Mouse (Mus musculus): ENCODE data around the gene Fam53b. TPM values are rescaled to one million over a fixed set of nuclear protein-coding genes. Genes with fewer than 3 reads are reported as not detected.

The Fam53b gene
- polyA plus RNA-seq, 1 experiment from 2014 or later: 39.6 TPM

GRCm38 (mm10) chr7:132760589-132761180, 53.0 kb downstream of the Fam53b start:
- H3K4me1 ChIP-seq: peaks cover 6% of the 10 kb centered on the region; the same call in 1 of the 2 replicates
- 92% methylated on average over 6 of the region's 6 CpGs for WGBS
- H3K36me3 ChIP-seq: peaks cover 40% of the 10 kb centered on the region
- no peaks in the 10 kb centered on the region for H3K27me3 ChIP-seq
- ATAC-seq (ENCODE audit: low FRiP score, low read depth): no peak
- H3K9ac ChIP-seq (replicated peaks): no peak overlapping the region
- H3K27ac ChIP-seq (replicated peaks): no peak overlapping the region
- H3K9me3 ChIP-seq: no peaks in the 10 kb centered on the region
- H3K4me3 ChIP-seq: no peak overlapping the region
- no peak overlapping the region for H3K4me2 ChIP-seq (replicated peaks)

DNA sequence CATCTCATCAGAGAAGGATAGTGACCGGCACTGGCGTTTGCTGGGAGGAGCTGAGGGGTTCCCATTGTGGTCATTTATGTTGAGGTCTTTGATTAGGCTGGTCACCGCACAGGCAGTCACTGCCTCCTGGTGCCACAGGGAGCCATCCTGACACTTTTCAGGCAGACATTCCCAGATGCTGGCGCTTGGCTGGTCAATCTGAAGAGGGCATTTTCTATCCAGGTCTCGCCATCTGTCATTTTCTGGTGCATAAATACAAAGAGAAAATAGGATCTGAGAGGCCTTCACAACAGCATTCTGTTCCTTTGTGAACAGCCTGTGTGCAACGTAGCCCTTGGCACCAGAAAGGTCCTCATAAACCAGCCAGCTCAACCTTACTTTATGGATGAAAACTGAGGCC, 53.8 kb downstream of the Fam53b start:
- peaks cover 40% of the 10 kb centered on the region for H3K36me3 ChIP-seq

GRCm38 (mm10) chr7:132759405-132759891, 54.2 kb downstream of the Fam53b start:
- Histone ChIP-seq H3K36me3 (peaks cover 37% of the 10 kb centered on the region), H3K9me3 (no peaks in the 10 kb centered on the region), H3K9ac (replicated peaks) (no peak overlapping the region), H3K4me2 (replicated peaks) (no peak overlapping the region), H3K4me3 (no peak overlapping the region), H3K27me3 (no peaks in the 10 kb centered on the region), H3K4me1 (peaks cover 7% of the 10 kb centered on the region), H3K27ac (replicated peaks) (peak overlapping the region; percentile 25; the same call in 1 of the 2 replicates)
- WGBS: 95% methylated on average over 22 of the region's 22 CpGs
- ATAC-seq (ENCODE audit: low FRiP score, low read depth): no peak

More for the DNA sequence above, 53.8 kb downstream of the Fam53b start:
- Histone ChIP-seq H3K9ac (replicated peaks) (no peak overlapping the region), H3K4me2 (replicated peaks) (no peak overlapping the region), H3K27ac (replicated peaks) (peak overlapping the region; percentile 43; the same call in 1 of the 2 replicates), H3K4me1 (peaks cover 3% of the 10 kb centered on the region), H3K4me3 (no peak overlapping the region), H3K9me3 (no peaks in the 10 kb centered on the region), H3K27me3 (no peaks in the 10 kb centered on the region)
- WGBS: 88% methylated on average over 6 of the region's 6 CpGs
- ATAC-seq (ENCODE audit: low FRiP score, low read depth): no peak

DNA sequence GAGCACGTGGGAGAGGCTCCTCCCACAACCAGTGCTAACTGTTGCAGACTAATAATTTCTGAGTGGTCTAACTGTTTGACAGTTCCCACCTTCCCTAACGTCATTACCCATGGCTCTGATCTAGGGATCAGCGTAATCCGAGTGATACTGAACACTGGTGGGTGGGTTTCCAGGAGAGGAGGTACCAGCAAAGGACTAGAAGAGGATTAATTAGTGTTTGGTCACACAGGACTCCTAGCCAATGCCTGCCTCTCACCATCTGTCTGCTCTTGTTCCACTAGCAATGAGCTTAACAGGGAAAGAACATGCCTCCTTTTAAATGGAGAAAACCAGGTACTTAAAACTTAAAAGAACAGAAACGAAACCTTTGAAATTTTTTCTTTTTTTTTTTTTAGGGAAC, 54.8 kb downstream of the Fam53b start:
- Histone ChIP-seq H3K4me1 (peaks cover 13% of the 10 kb centered on the region), H3K27ac (replicated peaks) (no peak overlapping the region), H3K27me3 (no peaks in the 10 kb centered on the region), H3K4me2 (replicated peaks) (no peak overlapping the region), H3K9ac (replicated peaks) (no peak overlapping the region), H3K9me3 (no peaks in the 10 kb centered on the region), H3K4me3 (no peak overlapping the region), H3K36me3 (peaks cover 32% of the 10 kb centered on the region)
- no peak for ATAC-seq (ENCODE audit: low FRiP score, low read depth)
- WGBS: 77% methylated on average over 5 of the region's 5 CpGs

GRCm38 (mm10) chr7:132756325-132756724, 57.4 kb downstream of the Fam53b start:
- WGBS: 93% methylated on average over 5 of the region's 5 CpGs
- H3K27me3 ChIP-seq: no peaks in the 10 kb centered on the region
- H3K36me3 ChIP-seq: peaks cover 32% of the 10 kb centered on the region
- peaks cover 18% of the 10 kb centered on the region for H3K4me1 ChIP-seq
- H3K9me3 ChIP-seq: no peaks in the 10 kb centered on the region
- H3K4me2 ChIP-seq (replicated peaks): no peak overlapping the region
- ATAC-seq (ENCODE audit: low FRiP score, low read depth): no peak
- H3K9ac ChIP-seq (replicated peaks): no peak overlapping the region
- H3K4me3 ChIP-seq: no peak overlapping the region
- no peak overlapping the region for H3K27ac ChIP-seq (replicated peaks)

GRCm38 (mm10) chr7:132754389-132754750, 59.3 kb downstream of the Fam53b start:
- no peak overlapping the region for H3K27ac ChIP-seq (replicated peaks)
- H3K9me3 ChIP-seq: no peaks in the 10 kb centered on the region
- no peak overlapping the region for H3K4me3 ChIP-seq
- peaks cover 18% of the 10 kb centered on the region for H3K4me1 ChIP-seq
- WGBS: 84% methylated on average over 3 of the region's 3 CpGs
- peaks cover 36% of the 10 kb centered on the region for H3K36me3 ChIP-seq
- H3K9ac ChIP-seq (replicated peaks): no peak overlapping the region
- ATAC-seq (ENCODE audit: low FRiP score, low read depth): no peak
- no peaks in the 10 kb centered on the region for H3K27me3 ChIP-seq
- H3K4me2 ChIP-seq (replicated peaks): no peak overlapping the region

DNA sequence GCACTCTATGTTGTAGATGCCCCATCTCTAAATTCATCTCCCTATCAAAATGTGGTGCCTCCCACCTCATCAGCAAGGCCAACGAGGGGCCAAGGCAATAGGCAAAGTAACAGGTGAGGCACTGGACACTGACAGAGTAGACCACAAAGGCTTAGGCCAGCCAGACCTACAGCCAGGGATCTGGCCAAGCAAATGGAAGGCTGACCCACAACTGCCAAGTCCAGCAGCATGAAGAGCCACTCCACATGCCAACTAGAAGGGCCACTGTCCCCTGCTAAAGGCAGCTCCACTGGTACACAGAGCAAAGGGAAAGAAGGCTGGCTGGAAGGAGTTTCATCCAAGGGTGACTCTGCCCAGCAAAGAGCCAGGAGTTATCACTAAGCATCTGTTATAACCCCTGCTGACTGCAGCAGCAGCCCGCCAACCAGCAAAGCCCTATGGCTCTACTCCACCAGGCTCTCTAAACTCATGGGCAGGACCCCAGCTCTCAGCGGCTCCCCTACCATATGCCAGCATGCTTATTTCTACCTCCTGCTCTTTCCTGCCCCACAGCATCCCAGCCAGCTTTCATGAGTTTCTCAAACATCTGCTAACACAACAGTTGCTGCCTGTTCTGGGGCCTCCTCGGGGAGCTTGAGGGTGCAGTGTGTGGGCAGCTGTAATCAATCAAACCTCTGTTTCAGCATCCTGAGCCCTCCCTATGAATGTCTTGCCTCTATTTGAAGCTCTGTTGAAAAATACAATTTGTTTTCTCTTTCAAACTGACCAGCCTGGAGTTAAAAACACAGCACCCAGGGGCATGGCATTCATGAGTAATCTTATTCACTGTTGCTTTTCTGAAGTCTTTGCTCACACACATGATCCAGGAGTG, 59.9 kb downstream of the Fam53b start:
- Histone ChIP-seq H3K9ac (replicated peaks) (no peak overlapping the region), H3K27ac (replicated peaks) (no peak overlapping the region), H3K4me1 (peaks cover 18% of the 10 kb centered on the region), H3K4me3 (no peak overlapping the region), H3K9me3 (no peaks in the 10 kb centered on the region), H3K4me2 (replicated peaks) (no peak overlapping the region), H3K27me3 (no peaks in the 10 kb centered on the region), H3K36me3 (peaks cover 31% of the 10 kb centered on the region)
- ATAC-seq (ENCODE audit: low FRiP score, low read depth): no peak
- WGBS: 78% methylated on average over 4 of the region's 4 CpGs

DNA sequence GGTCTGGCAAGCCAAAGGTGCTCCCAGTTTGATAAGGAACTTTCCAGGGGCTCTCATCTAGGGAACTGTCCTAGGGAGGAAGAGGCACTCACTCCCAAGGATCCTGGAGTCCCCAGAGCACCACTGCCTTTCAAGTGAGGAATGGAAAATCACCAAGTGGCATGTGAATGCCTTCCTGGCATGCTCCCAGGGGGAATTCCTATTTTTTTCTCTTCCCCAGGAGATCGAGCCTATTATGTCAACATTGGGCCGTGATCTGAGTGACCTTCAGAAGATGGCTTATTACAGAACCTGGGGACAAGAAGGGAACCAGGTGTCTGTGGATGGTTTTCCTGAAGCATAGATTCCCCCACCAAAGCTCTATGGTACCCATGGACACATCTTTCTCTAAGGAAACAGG, 62.0 kb downstream of the Fam53b start:
- H3K27me3 ChIP-seq: no peaks in the 10 kb centered on the region
- peaks cover 18% of the 10 kb centered on the region for H3K4me1 ChIP-seq
- peaks cover 15% of the 10 kb centered on the region; the same call in 1 of the 2 replicates for H3K36me3 ChIP-seq
- no peak overlapping the region for H3K4me2 ChIP-seq (replicated peaks)
- H3K4me3 ChIP-seq: no peak overlapping the region
- ATAC-seq (ENCODE audit: low FRiP score, low read depth): no peak
- no peaks in the 10 kb centered on the region for H3K9me3 ChIP-seq
- no peak overlapping the region for H3K9ac ChIP-seq (replicated peaks)
- 74% methylated on average over 2 of the region's 2 CpGs for WGBS
- H3K27ac ChIP-seq (replicated peaks): no peak overlapping the region

- 91% methylated on average over 11 of the region's 11 CpGs for WGBS
Observed at GRCm38 (mm10) chr7:132749504-132749903, 64.2 kb downstream of the Fam53b start.

DNA sequence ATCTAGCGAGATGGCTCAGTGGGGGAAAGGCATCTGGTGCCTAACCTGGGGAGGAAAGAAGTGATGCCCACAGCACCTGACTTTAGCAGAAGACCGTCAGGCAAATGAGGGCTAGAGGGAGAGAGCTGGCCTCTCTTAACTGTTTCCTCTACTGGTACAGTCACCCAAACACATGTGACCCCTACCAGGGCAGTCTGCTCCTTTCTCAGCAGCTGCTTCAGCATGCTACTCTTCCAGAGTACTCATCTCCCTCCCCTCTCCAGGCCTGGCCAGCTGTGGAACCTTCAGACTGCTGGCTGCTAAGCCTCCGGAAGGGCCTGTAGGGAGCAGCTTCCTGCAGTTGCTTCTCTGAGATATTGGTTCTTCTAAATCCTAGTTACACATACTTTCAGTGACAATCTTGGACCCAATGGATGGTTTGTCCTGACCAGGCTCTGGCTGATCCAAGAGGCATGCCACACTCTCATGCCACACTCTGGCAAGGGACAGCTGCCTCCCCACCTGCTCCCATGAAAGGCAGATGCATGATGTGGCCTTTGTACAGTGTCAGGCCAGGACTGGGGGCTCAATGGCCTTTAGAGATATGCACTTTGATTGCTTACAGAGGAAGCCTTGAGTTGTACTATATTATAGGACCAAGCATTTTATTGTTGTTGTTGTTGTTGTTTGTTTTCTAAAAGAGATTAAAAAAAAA, 65.5 kb downstream of the Fam53b start:
- Histone ChIP-seq H3K4me2 (replicated peaks) (no peak overlapping the region), H3K36me3 (peaks cover 14% of the 10 kb centered on the region; the same call in 1 of the 2 replicates), H3K4me3 (no peak overlapping the region), H3K4me1 (no peaks in the 10 kb centered on the region), H3K27ac (replicated peaks) (no peak overlapping the region), H3K27me3 (no peaks in the 10 kb centered on the region), H3K9ac (replicated peaks) (no peak overlapping the region), H3K9me3 (no peaks in the 10 kb centered on the region)
- ATAC-seq (ENCODE audit: low FRiP score, low read depth): no peak
- WGBS: 84% methylated on average over 3 of the region's 3 CpGs

More at GRCm38 (mm10) chr7:132749504-132749903, 64.2 kb downstream of the Fam53b start:
- H3K9me3 ChIP-seq: no peaks in the 10 kb centered on the region
- peaks cover 14% of the 10 kb centered on the region; the same call in 1 of the 2 replicates for H3K36me3 ChIP-seq
- no peak overlapping the region for H3K9ac ChIP-seq (replicated peaks)
- H3K4me2 ChIP-seq (replicated peaks): no peak overlapping the region
- no peak overlapping the region for H3K27ac ChIP-seq (replicated peaks)
- no peak for ATAC-seq (ENCODE audit: low FRiP score, low read depth)
- H3K4me1 ChIP-seq: peaks cover 11% of the 10 kb centered on the region
- no peak overlapping the region for H3K4me3 ChIP-seq
- H3K27me3 ChIP-seq: no peaks in the 10 kb centered on the region

DNA sequence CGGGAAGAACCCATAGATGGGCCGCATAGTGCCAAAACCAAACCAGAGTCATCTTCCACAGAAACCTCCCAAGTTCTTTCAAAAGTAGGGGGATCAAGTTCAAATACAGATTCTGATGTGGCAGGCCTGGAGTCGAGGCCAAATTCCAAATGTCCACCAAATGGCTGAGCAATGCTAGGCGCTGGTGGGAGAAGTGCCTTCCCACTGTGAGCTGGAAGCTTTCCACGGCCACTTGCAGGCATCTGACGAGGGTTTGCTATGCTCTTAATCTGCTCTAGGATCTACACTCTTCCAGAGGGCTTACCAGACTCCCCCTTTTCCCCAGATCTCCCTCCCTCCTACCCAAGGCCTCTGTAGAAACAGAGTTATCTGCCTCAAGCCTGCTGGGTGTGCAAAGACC, 66.6 kb downstream of the Fam53b start:
- no peak for ATAC-seq (ENCODE audit: low FRiP score, low read depth)
- H3K4me3 ChIP-seq: no peak overlapping the region
- H3K9me3 ChIP-seq: no peaks in the 10 kb centered on the region
- H3K4me1 ChIP-seq: no peaks in the 10 kb centered on the region
- H3K36me3 ChIP-seq: peaks cover 14% of the 10 kb centered on the region; the same call in 1 of the 2 replicates
- no peaks in the 10 kb centered on the region for H3K27me3 ChIP-seq
- no peak overlapping the region for H3K4me2 ChIP-seq (replicated peaks)
- H3K27ac ChIP-seq (replicated peaks): no peak overlapping the region
- H3K9ac ChIP-seq (replicated peaks): no peak overlapping the region
- 89% methylated on average over 6 of the region's 6 CpGs for WGBS

DNA sequence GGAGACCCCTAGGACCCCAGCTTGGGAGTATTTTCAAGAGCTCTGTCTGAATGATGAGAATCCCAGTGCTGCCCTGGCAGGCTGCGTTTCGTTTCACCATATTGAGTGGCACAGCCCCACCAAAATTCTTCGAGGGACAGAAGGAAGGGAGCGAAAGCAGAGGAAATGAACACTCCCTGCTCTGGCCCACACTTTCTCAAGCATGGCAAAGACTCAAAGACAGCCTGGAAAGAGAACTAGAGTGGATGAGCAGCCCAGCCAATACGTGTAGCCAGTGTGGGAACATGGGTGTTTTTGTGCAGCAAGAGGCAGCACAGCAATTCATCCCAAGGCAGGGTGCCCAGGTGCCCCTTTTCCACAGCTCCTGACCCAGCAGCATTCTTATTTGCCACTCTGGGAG, 70.8 kb downstream of the Fam53b start:
- Histone ChIP-seq H3K4me3 (no peak overlapping the region), H3K4me1 (peaks cover 3% of the 10 kb centered on the region; the same call in 1 of the 2 replicates), H3K36me3 (peaks cover 7% of the 10 kb centered on the region; the same call in 1 of the 2 replicates), H3K4me2 (replicated peaks) (no peak overlapping the region), H3K9me3 (no peaks in the 10 kb centered on the region), H3K27ac (replicated peaks) (no peak overlapping the region), H3K9ac (replicated peaks) (no peak overlapping the region), H3K27me3 (no peaks in the 10 kb centered on the region)
- no peak for ATAC-seq (ENCODE audit: low FRiP score, low read depth)
- WGBS: 90% methylated on average over 5 of the region's 5 CpGs
